Mouse (Mus musculus) heart, embryonic 10.5 days (tissue): ENCODE measurements around the gene Xylt1. TPM values are rescaled to one million over a fixed set of nuclear protein-coding genes. Genes with fewer than 3 reads are reported as not detected.

Experiments
- DNase-seq: peaks from one replicate; pipeline ENCODE4 v3.0.0-alpha.2; 2017; ENCODE audit warnings: low spot score
- H3K27ac ChIP-seq: fragments of 300-500 bp; sonication (generic); 2 replicates; pipeline ENCODE4 v1.5.1; 2016; ENCODE audit warnings: mild to moderate bottlenecking
- H3K27me3 ChIP-seq: fragments of 300-500 bp; sonication (generic); 2 replicates; pipeline ENCODE4 v1.6.1; 2016; ENCODE audit warnings: mild to moderate bottlenecking; ENCODE audit not compliant: poor library complexity, insufficient read depth, severe bottlenecking
- H3K36me3 ChIP-seq: fragments of 300-500 bp; sonication (generic); 2 replicates; pipeline ENCODE4 v1.6.1; 2016; ENCODE audit warnings: mild to moderate bottlenecking, moderate library complexity
- H3K4me1 ChIP-seq: fragments of 300-500 bp; sonication (generic); 2 replicates; pipeline ENCODE4 v1.6.1; 2016; ENCODE audit warnings: mild to moderate bottlenecking
- H3K4me3 ChIP-seq: fragments of 300-500 bp; sonication (generic); 2 replicates; pipeline ENCODE4 v1.5.1; 2016; ENCODE audit warnings: mild to moderate bottlenecking, moderate library complexity
- H3K9me3 ChIP-seq: fragments of 300-500 bp; sonication (generic); 2 replicates; pipeline ENCODE4 v1.6.1; 2016; ENCODE audit warnings: mild to moderate bottlenecking, moderate library complexity
- WGBS: fragments of 180-500 bp; shearing (Covaris S2); methylation state at CpG from one replicate; pipeline ENCODE4 v1.1.7; 2016; 5-methylcytosine and 5-hydroxymethylcytosine counted together
- polyA plus RNA-seq: library from polyadenylated mRNA; unstranded; fragments of >200 nt; fragmentation: Nextera tagmentation; extraction: Ambion mirVana; gene quantifications from 2 replicates; pipeline ENCODE4 v1.2.1, GENCODE M21; 2016

Gene Xylt1
- polyA plus RNA-seq, 1 experiment from 2014 or later, result 1.8 TPM

GRCm38 (mm10) chr7:117481404-117481803, 100.6 kb downstream of the Xylt1 start:
- H3K36me3 ChIP-seq, result no peaks in the 10 kb centered on the region
- 74% methylated on average over 3 of the region's 3 CpGs for WGBS
- no peaks in the 10 kb centered on the region for H3K27me3 ChIP-seq
- H3K4me1 ChIP-seq, result 0 out of 2 replicates have a peak, but pooled peaks cover 2% of the 10 kb centered on the region
- no peak for DNase-seq
- H3K4me3 ChIP-seq, result no peak overlapping the region
- H3K9me3 ChIP-seq, result no peaks in the 10 kb centered on the region
- H3K27ac ChIP-seq, result no peak overlapping the region

DNA sequence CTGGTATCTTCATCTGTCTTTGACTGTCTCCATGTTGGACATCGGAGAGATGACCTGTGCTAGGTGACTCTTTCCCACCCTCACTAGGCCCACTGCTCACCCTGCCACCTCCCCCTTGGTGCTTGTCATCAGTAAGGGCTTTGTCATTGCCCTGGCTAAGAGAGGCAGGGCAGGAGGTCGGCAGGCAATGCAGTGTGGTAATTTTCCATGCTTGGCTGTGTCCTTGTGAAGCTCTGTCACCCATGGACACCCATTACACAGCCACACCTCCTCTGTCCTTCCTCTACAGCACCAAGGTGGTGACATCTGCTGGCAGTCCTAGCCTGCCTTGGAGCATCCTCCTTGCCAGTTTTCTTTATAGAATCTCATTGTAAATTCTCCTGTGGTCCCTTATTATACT, 101.9 kb downstream of the Xylt1 start:
- Histone ChIP-seq H3K27me3 (no peaks in the 10 kb centered on the region), H3K9me3 (no peaks in the 10 kb centered on the region), H3K4me1 (0 out of 2 replicates have a peak, but pooled peaks cover 2% of the 10 kb centered on the region), H3K27ac (no peak overlapping the region), H3K4me3 (no peak overlapping the region), H3K36me3 (no peaks in the 10 kb centered on the region)
- WGBS, result 73% methylated on average over 2 of the region's 2 CpGs
- DNase-seq, result no peak

DNA sequence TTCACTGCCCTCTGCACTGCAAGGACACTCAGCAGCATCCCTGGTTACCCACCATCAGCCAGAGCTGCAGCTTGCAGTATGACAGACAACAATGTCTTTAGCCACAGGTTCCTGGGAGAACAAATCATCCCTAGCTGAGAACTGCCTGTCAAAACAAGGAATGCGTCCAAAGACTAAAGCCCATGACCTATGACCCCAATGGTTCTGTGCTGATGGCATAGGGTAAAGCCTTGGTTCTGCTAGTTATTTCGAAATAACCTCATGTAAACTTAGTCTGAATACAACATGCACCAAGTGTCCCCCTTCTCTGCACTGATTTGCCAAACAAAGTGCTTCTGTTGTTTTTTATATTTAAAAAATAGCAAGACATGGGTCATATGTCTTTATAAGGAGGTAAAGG, 103.8 kb downstream of the Xylt1 start:
- Histone ChIP-seq H3K4me1 (0 out of 2 replicates have a peak, but pooled peaks cover 3% of the 10 kb centered on the region), H3K27me3 (no peaks in the 10 kb centered on the region), H3K4me3 (no peak overlapping the region), H3K36me3 (no peaks in the 10 kb centered on the region), H3K27ac (no peak overlapping the region), H3K9me3 (no peaks in the 10 kb centered on the region)
- DNase-seq, result no peak
- 77% methylated on average over 2 of the region's 2 CpGs for WGBS

- 93% methylated on average over 7 of the region's 7 CpGs for WGBS
- H3K27ac ChIP-seq, result no peak overlapping the region
Measured at GRCm38 (mm10) chr7:117484989-117485536, 104.3 kb downstream of the Xylt1 start.

GRCm38 (mm10) chr7:117486425-117487172, 105.8 kb downstream of the Xylt1 start:
- peaks cover 8% of the 10 kb centered on the region; the same call in 1 of the 2 replicates for H3K4me1 ChIP-seq
- H3K36me3 ChIP-seq, result no peaks in the 10 kb centered on the region
- no peak overlapping the region for H3K27ac ChIP-seq
- no peak for DNase-seq
- no peaks in the 10 kb centered on the region for H3K9me3 ChIP-seq
- H3K27me3 ChIP-seq, result no peaks in the 10 kb centered on the region
- WGBS, result 71% methylated on average over 7 of the region's 7 CpGs
- H3K4me3 ChIP-seq, result no peak overlapping the region

More at GRCm38 (mm10) chr7:117484989-117485536, 104.3 kb downstream of the Xylt1 start:
- peaks cover 8% of the 10 kb centered on the region; the same call in 1 of the 2 replicates for H3K4me1 ChIP-seq
- H3K36me3 ChIP-seq, result no peaks in the 10 kb centered on the region
- H3K9me3 ChIP-seq, result no peaks in the 10 kb centered on the region
- H3K27me3 ChIP-seq, result no peaks in the 10 kb centered on the region
- no peak overlapping the region for H3K4me3 ChIP-seq
- DNase-seq, result no peak

DNA sequence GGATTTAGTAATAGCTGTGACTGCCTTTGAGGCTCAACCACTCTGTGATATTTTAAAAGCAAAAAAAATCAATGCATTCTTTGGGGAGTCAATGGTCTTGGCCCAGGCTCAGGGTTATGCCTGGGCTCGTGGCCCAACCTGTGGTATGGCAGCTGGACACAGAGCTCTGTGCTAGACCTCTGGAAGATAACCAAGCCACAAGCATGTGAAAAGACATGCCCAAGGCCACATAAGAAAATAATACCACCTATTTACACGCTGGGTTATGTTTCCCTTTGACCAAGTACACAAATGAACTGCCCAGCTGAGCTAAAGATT, 106.4 kb downstream of the Xylt1 start:
- Histone ChIP-seq H3K36me3 (no peaks in the 10 kb centered on the region), H3K27ac (no peak overlapping the region)
- 75% methylated on average over 2 of the region's 2 CpGs for WGBS

DNA sequence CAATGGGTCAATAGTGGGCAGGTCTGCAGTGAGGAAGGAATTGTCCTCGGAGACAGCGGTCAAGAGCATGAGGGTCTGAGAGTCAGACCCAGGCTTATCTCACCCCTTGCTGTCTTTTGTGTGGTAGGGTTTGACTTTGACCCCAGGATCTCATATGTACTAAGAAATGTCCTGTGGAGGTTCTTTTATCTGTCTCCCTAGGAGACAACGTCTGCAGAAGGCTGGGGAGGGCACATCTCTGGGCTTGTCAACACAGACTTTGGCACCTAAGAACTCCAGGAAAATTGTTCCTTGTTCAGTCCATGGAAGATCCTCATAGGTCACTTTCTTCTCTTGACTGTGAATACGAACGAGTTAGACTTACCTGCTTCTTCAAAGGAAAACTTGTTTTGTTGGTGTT, 109.2 kb downstream of the Xylt1 start:
- no peak overlapping the region for H3K4me3 ChIP-seq
- H3K27me3 ChIP-seq, result no peaks in the 10 kb centered on the region
- DNase-seq, result no peak
- H3K27ac ChIP-seq, result no peak overlapping the region
- H3K9me3 ChIP-seq, result no peaks in the 10 kb centered on the region
- H3K4me1 ChIP-seq, result peaks cover 8% of the 10 kb centered on the region; the same call in 1 of the 2 replicates
- no peaks in the 10 kb centered on the region for H3K36me3 ChIP-seq
- WGBS, result 48% methylated on average over 5 of the region's 5 CpGs

More for the DNA sequence above, 106.4 kb downstream of the Xylt1 start:
- DNase-seq, result no peak
- H3K27me3 ChIP-seq, result no peaks in the 10 kb centered on the region
- no peak overlapping the region for H3K4me3 ChIP-seq
- H3K4me1 ChIP-seq, result peaks cover 8% of the 10 kb centered on the region; the same call in 1 of the 2 replicates
- no peaks in the 10 kb centered on the region for H3K9me3 ChIP-seq

DNA sequence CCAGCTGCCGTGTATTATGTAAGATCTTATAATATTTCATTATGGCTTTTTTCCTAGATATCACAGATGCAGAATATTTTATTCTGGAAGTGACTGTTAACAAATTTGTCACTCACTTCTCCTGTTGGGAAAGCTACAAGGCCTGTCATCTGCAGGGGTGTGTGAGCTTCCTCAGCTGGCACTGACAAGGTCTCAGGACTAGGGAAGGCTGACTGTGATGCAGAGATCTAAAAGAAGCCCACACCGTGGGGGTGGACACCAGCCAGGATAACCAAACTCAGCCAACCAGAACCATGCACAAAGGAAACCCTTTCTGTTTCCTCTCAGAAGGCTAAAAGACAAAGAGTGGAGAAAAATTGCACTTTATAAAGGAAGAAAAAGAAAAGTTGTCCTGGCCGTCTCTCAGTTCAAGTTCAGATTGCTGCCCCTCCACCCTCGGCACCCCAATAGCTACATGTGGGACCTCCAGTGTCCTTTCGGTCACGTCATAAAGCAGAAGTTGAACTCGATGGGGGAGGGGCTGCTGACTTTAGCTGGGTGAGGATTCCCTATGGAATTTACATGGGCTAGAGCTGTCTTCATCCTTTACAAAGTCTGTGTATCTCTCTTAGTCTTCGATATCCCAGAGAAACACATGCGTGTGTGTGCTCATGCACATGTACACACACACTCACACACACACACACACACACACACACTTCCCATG, 109.9 kb downstream of the Xylt1 start:
- H3K36me3 ChIP-seq, result no peaks in the 10 kb centered on the region
- H3K4me1 ChIP-seq, result peaks cover 8% of the 10 kb centered on the region; the same call in 1 of the 2 replicates
- DNase-seq, result no peak
- H3K9me3 ChIP-seq, result no peaks in the 10 kb centered on the region
- 76% methylated on average over 9 of the region's 9 CpGs for WGBS
- no peaks in the 10 kb centered on the region for H3K27me3 ChIP-seq
- H3K27ac ChIP-seq, result no peak overlapping the region
- no peak overlapping the region for H3K4me3 ChIP-seq

DNA sequence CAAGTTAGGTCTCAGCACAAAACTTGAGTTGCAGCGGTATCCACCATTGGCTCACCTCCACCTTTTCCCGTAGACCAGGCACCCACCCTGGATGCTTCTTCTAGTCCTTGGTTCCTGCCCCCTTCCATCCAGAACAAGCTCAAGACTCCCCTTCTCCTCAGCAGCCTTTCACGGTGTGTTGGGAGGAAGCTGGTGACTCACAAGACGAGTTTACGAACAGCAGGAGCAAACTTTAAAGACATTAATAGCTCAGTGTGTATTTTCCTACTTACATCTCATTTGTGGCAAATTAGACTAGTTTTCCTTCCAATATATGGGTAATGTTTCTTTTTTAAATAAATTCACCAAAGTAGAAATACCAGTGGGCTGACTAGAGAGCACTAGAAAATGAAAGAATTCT, 110.7 kb downstream of the Xylt1 start:
- Histone ChIP-seq H3K36me3 (no peaks in the 10 kb centered on the region), H3K4me3 (no peak overlapping the region), H3K27ac (no peak overlapping the region), H3K27me3 (no peaks in the 10 kb centered on the region), H3K4me1 (peaks cover 8% of the 10 kb centered on the region; the same call in 1 of the 2 replicates), H3K9me3 (no peaks in the 10 kb centered on the region)
- DNase-seq, result no peak
- WGBS, result 84% methylated on average over 5 of the region's 5 CpGs

DNA sequence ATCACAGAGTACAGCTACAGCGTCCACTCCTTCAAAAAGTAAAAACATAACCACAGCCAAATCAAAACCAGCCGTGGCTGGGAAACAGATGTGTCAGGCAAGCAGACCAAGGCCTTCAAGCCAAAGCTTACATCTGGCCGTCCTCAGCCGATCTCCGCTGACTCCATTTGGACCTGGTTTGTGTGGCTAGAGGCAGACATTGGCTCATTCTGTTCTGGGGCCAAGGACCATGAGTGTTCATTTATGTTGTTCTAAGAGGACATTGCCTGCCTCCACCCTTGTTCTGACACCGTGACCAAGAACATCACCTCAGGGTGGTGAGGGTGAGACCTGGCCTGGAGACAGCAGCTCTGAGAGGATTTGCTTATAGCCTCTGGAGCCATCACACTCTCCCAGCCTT, 113.4 kb downstream of the Xylt1 start:
- no peaks in the 10 kb centered on the region for H3K27me3 ChIP-seq
- H3K4me3 ChIP-seq, result no peak overlapping the region
- no peak overlapping the region for H3K27ac ChIP-seq
- 90% methylated on average over 6 of the region's 6 CpGs for WGBS
- no peak for DNase-seq
- H3K9me3 ChIP-seq, result no peaks in the 10 kb centered on the region
- H3K36me3 ChIP-seq, result no peaks in the 10 kb centered on the region
- peaks cover 6% of the 10 kb centered on the region; the same call in 1 of the 2 replicates for H3K4me1 ChIP-seq

DNA sequence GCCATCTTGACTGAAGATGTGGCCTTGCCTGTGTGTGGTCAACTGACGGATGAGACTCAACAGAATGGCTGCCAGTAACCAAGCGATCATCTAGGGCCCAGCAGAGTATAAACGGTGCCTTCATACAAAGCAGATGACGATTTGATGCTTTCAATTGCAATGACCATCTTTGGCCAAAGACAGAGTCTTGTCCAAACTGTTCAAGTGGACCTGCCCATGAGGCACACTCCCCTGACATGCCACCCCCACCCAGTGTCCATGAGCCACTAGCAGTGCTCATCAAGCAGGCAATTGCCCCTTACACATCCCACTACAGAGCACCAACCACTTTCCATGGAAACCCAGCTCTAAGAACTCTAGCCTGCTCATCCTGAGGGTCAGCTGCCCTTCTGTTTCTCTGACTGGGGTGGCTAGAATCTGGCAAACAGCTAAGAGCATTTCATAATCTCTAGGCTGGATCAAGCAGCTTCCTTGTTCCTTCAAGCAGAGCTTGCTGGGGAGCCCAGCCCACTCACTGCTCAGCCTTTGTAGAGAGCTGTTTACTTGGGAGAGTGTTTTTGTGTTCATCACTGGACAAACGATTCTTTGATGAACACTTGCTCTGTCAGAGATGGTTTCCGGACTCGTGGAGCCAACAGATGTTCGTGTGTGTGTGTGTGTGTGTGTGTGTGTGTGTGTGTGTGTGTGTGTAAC, 114.0 kb downstream of the Xylt1 start:
- DNase-seq, result no peak
- WGBS, result 87% methylated on average over 8 of the region's 8 CpGs
- peaks cover 3% of the 10 kb centered on the region; the same call in 1 of the 2 replicates for H3K4me1 ChIP-seq

DNA sequence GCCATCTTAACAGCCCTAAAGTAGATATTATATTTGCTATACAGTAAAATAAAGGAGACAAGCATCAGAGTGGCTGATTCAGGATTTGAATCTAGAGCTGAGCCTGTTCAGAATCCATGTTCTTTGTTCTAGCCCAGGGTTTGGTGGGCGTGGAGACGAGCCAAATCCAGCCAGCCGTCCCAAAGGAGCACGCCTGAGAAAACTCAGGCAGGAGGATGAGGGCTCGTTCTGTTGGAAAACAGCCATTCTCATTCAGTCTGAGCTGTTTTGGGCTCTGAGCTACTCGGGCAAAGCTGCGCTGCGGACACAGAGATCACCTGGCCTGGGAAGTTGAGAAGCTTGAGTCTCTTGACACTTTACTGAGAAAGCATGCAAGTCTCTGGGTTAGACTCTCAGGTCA, 115.0 kb downstream of the Xylt1 start:
- Histone ChIP-seq H3K4me1 (no peaks in the 10 kb centered on the region; the same call in 1 of the 2 replicates), H3K27ac (no peak overlapping the region), H3K9me3 (no peaks in the 10 kb centered on the region), H3K27me3 (no peaks in the 10 kb centered on the region), H3K36me3 (no peaks in the 10 kb centered on the region), H3K4me3 (no peak overlapping the region)
- DNase-seq, result no peak
- WGBS, result 90% methylated on average over 8 of the region's 8 CpGs

More for the DNA sequence above, 114.0 kb downstream of the Xylt1 start:
- Histone ChIP-seq H3K36me3 (no peaks in the 10 kb centered on the region), H3K9me3 (no peaks in the 10 kb centered on the region), H3K27ac (no peak overlapping the region), H3K4me3 (no peak overlapping the region), H3K27me3 (no peaks in the 10 kb centered on the region)
